ENCODE assay signal across 12 mouse cellular contexts in the genomic region with DNA sequence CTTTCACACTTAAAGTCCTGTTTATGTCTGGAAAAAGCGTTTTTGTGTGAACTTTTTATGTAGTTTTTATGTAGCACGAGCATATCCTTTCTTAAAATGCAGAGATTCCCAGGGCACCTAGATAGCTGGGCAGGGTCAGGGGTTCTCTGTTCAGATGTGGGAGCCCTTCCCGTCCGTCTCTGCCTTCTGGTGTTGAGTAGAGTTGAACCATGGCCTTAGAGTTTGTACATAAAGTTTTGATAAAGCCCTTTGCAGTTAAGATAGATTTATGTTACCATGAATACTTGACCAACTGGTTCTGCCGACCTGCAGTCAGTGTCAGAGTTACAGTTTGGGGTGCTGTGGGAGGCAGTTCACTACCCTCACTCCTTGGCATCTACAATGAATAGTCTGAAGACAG.
"Had no signal": no experiment of that assay in that cellular context is flagged by ENCODE, and none has a peak within 500 bp of the region (broad histone marks: within the 10 kb centered on the region; RNA-seq: fewer than 3 reads in every experiment).

No protein-coding gene starts in this region.

- H3K9ac ChIP-seq: kidney, embryonic 15.5 days; limb, embryonic 15.5 days; liver, embryonic 13.5 days; lung, embryonic 14.5 days; neural tube, embryonic 15.5 days had no signal

- H3K36me3 ChIP-seq: kidney, embryonic 15.5 days; limb, embryonic 15.5 days; liver, embryonic 13.5 days; midbrain, embryonic 10.5 days; neural tube, embryonic 15.5 days had no signal

- DNase-seq: liver, embryonic 13.5 days; right cerebral cortex, adult 18-20 months; right cerebral cortex, postnatal 25 days; spleen, adult 18-20 months; thymus, postnatal 4 days had no signal

- H3K27me3 ChIP-seq: kidney, embryonic 15.5 days; limb, embryonic 15.5 days; liver, embryonic 13.5 days; neural tube, embryonic 15.5 days had no signal

- H3K4me2 ChIP-seq: kidney, embryonic 15.5 days; limb, embryonic 15.5 days; liver, embryonic 13.5 days; lung, embryonic 14.5 days; neural tube, embryonic 15.5 days had no signal

- H3K27ac ChIP-seq: kidney, embryonic 15.5 days; left cerebral cortex, adult 2 months; limb, embryonic 15.5 days; liver, embryonic 13.5 days; midbrain, embryonic 10.5 days; neural tube, embryonic 15.5 days had no signal

- H3K4me3 ChIP-seq: kidney, embryonic 15.5 days; left cerebral cortex, adult 2 months; limb, embryonic 15.5 days; liver, embryonic 13.5 days; midbrain, embryonic 10.5 days; myocyte; neural tube, embryonic 15.5 days had no signal

- H3K9me3 ChIP-seq: kidney, embryonic 15.5 days; limb, embryonic 15.5 days; liver, embryonic 13.5 days; midbrain, embryonic 10.5 days; neural tube, embryonic 15.5 days had no signal

- H3K4me1 ChIP-seq: liver, embryonic 13.5 days; midbrain, embryonic 10.5 days had no signal
